Mouse (Mus musculus): ENCODE results near the gene Rnps1. TPM values are rescaled to one million over a fixed set of nuclear protein-coding genes. Genes with fewer than 3 reads are reported as not detected.

Gene Rnps1
- 191 TPM for total RNA-seq (2023)

DNA sequence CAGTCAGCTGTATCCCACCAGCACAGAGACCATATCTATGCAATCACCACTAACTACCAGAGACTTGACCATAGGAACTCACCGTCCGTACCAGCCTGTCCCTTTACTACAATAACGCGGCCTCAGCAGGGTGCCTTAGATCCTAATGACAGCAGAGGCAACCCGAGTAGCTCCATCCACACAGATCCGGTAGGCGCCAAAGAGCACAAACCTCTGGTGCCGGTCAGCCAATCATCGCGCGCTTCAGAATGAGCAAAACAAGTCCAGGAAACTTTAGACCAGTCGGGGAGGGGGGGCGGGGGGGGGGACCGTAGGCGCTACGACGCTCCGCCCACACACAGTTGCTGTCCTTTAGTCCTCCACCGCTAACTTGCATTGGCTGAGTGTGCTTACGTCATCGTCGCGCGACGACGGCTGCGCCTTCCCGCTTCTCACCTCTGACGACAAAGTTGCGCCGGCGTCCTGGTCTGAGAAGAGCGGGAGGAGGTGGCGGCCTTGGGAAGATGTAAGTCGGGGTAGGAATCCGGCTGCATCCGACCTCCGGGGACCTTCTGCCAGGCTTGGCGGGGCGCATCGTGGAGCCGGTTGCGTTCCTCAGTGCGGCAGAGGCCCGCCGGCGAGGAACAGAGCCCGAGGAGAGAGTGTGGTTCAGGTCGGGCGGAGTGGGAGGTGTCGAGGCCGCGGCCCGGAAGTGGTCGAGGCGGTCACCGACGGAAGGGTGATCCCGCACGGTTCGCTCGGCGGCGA, at the start of gene Rnps1:
Rnps1 (plus strand) TSS at position 336 of the 747 bp plus-strand sequence.

GRCm38 (mm10) chr17:24426471-24427169, 12.3 kb downstream of the Rnps1 start, which contains the start of gene Eci1:
Gene Eci1, plus strand, starts transcription at chr17:24426641.

GRCm38 (mm10) chr17:24442632-24443155, 28.3 kb downstream of the Rnps1 start, which contains the start of gene Dnase1l2:
Gene Dnase1l2, minus strand, starts transcription at chr17:24443105.

DNA sequence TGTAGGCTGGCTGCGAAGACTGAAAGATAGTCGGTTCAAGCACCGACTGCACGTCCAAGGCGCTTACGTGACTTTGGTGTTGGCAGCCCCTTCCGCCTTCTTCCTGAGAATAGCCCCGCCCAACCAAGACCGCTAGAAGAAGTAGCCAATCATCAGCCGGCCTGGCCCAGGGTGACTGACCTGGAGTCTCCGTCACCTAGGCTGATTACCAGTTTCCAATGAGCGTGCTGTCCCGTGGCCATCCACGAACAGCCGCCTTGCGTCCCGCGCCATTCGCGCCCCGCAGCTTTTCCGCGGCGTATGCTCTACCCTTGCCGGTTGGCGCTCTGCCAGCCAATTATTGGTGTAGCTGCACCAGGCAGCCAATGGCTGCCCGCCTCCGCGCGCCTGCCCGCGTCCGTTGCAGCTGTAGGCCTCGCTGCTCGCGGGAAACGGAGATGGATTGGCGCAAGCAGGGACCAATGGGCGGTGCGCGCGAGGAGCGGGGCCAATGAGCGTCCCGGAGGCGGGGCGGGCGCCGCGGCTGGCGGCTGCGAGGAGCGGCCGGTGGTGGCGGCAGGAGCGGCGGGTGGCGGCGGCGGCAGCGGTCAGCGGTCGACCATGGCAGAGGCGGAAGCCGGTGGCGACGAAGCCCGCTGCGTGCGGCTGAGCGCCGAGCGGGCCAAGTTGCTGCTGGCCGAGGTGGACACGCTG, 55.7 kb downstream of the Rnps1 start, which contains the start of the genes E4f1 and Pgp:
E4f1 (minus strand) TSS at position 404 of the 693 bp plus-strand sequence.
Pgp (plus strand) TSS at position 483 of the 693 bp plus-strand sequence.

DNA sequence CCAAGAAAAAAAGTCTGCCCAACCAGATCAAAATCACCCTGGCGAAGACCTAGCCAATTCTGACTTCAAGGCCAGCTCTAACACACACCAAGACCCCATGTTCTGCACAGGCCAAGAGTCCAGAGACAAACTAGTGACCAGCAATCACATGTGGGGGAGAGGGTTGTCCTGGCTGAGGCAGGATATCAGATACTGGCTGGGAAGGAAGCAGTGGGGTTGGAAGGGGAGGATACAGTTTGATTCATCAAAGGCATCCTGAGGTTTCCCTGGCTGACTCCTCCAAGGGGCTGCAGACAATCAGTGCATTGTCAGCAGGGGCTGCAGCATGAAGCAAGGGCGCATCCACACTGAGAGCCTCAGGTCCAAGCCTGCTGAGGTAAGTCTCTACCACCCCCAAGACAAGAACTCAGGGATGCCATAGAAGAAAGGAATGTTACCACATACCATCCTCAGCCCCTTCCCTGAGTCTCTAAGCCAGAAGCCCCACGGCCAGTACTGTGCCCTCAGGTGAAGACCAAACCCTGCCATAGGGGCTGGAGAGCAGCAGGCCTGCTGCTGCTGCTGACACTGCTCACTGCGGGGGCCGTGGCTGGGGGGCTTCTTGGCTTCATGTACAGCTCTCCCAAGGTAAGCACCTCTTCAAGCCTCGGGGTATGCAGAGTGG, 59.4 kb downstream of the Rnps1 start, which contains the start of gene Bricd5:
Bricd5 (plus strand) TSS at position 273 of the 664 bp plus-strand sequence.

Other genes with a start within 250 kb of the Rnps1 start
- gene Atp6v0c, start 244.9 kb upstream of the Rnps1 start, total RNA-seq (2023): 166 TPM
- 1.4 TPM for gene Tbc1d24, start 209.0 kb upstream of the Rnps1 start, total RNA-seq (2023)
- 0.18 TPM for gene Ntn3, start 205.0 kb upstream of the Rnps1 start, total RNA-seq (2023)
- gene Tedc2, start 193.7 kb upstream of the Rnps1 start, total RNA-seq (2023): 4.7 TPM
- 6.7 TPM for gene Ccnf, start 163.1 kb upstream of the Rnps1 start, total RNA-seq (2023)
- 0.23 TPM for gene Abca17, start 63.5 kb upstream of the Rnps1 start, total RNA-seq (2023)
- gene Abca3, start 62.6 kb upstream of the Rnps1 start, total RNA-seq (2023): 42.6 TPM
- gene Eci1, start 12.1 kb downstream of the Rnps1 start, total RNA-seq (2023): 13.7 TPM
- gene Dnase1l2, start 28.5 kb downstream of the Rnps1 start, total RNA-seq (2023): 3.6 TPM
- gene E4f1, start 55.7 kb downstream of the Rnps1 start, total RNA-seq (2023): 68.1 TPM
- gene Pgp, start 55.8 kb downstream of the Rnps1 start, total RNA-seq (2023): 10.9 TPM
- 0.59 TPM for gene Bricd5, start 59.3 kb downstream of the Rnps1 start, total RNA-seq (2023)
- 12.4 TPM for gene Mlst8, start 64.5 kb downstream of the Rnps1 start, total RNA-seq (2023)
- not detected for gene Caskin1, start 74.0 kb downstream of the Rnps1 start, total RNA-seq (2023)
- 189 TPM for gene Traf7, start 113.4 kb downstream of the Rnps1 start, total RNA-seq (2023)
- gene Rab26, start 119.6 kb downstream of the Rnps1 start, total RNA-seq (2023): 1.8 TPM
- gene Pkd1, start 135.3 kb downstream of the Rnps1 start, total RNA-seq (2023): 86.7 TPM
- gene Tsc2, start 218.1 kb downstream of the Rnps1 start, total RNA-seq (2023): 56.1 TPM
- 2.0 TPM for gene Nthl1, start 218.1 kb downstream of the Rnps1 start, total RNA-seq (2023)
- 0.73 TPM for gene Slc9a3r2, start 235.8 kb downstream of the Rnps1 start, total RNA-seq (2023)
- gene Npw, start 243.9 kb downstream of the Rnps1 start, total RNA-seq (2023): not detected